Mouse (Mus musculus) limb, embryonic 12.5 days (tissue): ENCODE data around the gene Skp2. TPM values are rescaled to one million over a fixed set of nuclear protein-coding genes. Genes with fewer than 3 reads are reported as not detected.
"Not testable (repeated sequence)": the region's sequence is repeated elsewhere in the genome, so short reads cannot be mapped to it uniquely, and the experiment has no call there.

Experiments
- ATAC-seq: fragments of 200-750 bp; cut with Nextera tagmentation; 2 replicates; pipeline ENCODE4 v1.8.0; 2017; ENCODE audit warnings: low read depth, moderate TSS enrichment; ENCODE audit not compliant: insufficient number of reproducible peaks, insufficient read depth, low FRiP score, low TSS enrichment
- H3K27ac ChIP-seq: fragments of 300-500 bp; sonication (generic); 2 replicates; pipeline ENCODE4 v1.5.1; 2016; ENCODE audit warnings: mild to moderate bottlenecking, moderate library complexity
- H3K27me3 ChIP-seq: fragments of 300-500 bp; sonication (generic); 2 replicates; pipeline ENCODE4 v1.6.1; 2016; ENCODE audit warnings: mild to moderate bottlenecking, moderate library complexity
- H3K36me3 ChIP-seq: fragments of 300-500 bp; sonication (generic); 2 replicates; pipeline ENCODE4 v1.6.1; 2016; ENCODE audit warnings: mild to moderate bottlenecking, moderate library complexity
- H3K4me1 ChIP-seq: fragments of 300-500 bp; sonication (generic); replicated peaks from 2 replicates; pipeline ENCODE4 v1.6.1; 2016
- H3K4me2 ChIP-seq: fragments of 300-500 bp; sonication (generic); 2 replicates; pipeline ENCODE4 v1.6.1; 2016; ENCODE audit warnings: mild to moderate bottlenecking, moderate library complexity
- H3K4me3 ChIP-seq: fragments of 300-500 bp; sonication (generic); replicated peaks from 2 replicates; pipeline ENCODE4 v1.5.1; 2016; ENCODE audit warnings: mild to moderate bottlenecking
- H3K9ac ChIP-seq: fragments of 300-500 bp; sonication (generic); replicated peaks from 2 replicates; pipeline ENCODE4 v1.6.1; 2016; ENCODE audit warnings: mild to moderate bottlenecking, moderate library complexity
- H3K9me3 ChIP-seq: fragments of 300-500 bp; sonication (generic); 2 replicates; pipeline ENCODE4 v1.6.1; 2016; ENCODE audit warnings: mild to moderate bottlenecking, moderate library complexity
- WGBS: fragments of 180-500 bp; shearing (Covaris S2); methylation state at CpG from one replicate; pipeline ENCODE4 v1.1.7; 2016; 5-methylcytosine and 5-hydroxymethylcytosine counted together
- polyA plus RNA-seq: library from polyadenylated mRNA; unstranded; fragments of >200 nt; fragmentation: Nextera tagmentation; extraction: Ambion mirVana; gene quantifications from 2 replicates; pipeline ENCODE4 v1.2.1, GENCODE M21; 2016

Gene Skp2
- polyA plus RNA-seq: 139 and 140 TPM in 2 replicates

DNA sequence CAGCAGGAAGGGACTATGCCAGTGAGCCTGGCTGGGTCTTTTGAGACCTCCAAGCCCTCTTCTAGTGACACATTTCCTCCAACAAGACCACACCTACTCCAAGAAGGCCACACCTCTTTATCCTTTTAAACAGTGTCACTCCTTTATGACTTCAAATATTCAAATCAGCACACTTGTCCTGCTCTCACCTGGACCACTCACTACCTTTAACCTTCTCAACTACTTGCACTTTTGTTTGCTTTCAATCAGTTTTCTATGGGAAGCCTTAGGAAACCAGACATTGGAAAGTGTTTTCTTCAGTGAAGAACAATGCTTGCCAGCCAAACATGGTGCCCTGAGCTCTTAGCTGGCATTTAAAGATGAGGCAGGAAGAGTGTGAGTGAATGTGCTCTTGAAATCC lies at the start of gene Skp2:
Gene Skp2, minus strand, starts transcription at position 101 of the 400 bp plus-strand sequence.
- H3K4me3 ChIP-seq: no peak within 1 kb of the TSS
- no peak within 1 kb of the TSS for H3K27ac ChIP-seq
- no peak within 1 kb of the TSS for H3K4me2 ChIP-seq
- no peaks in the 10 kb centered on the region for H3K9me3 ChIP-seq
- H3K9ac ChIP-seq: no peak within 1 kb of the TSS
- H3K36me3 ChIP-seq: peaks cover 51% of the 10 kb centered on the region
- no peak for ATAC-seq
- H3K27me3 ChIP-seq: no peaks in the 10 kb centered on the region
- no peaks in the 10 kb centered on the region for H3K4me1 ChIP-seq

DNA sequence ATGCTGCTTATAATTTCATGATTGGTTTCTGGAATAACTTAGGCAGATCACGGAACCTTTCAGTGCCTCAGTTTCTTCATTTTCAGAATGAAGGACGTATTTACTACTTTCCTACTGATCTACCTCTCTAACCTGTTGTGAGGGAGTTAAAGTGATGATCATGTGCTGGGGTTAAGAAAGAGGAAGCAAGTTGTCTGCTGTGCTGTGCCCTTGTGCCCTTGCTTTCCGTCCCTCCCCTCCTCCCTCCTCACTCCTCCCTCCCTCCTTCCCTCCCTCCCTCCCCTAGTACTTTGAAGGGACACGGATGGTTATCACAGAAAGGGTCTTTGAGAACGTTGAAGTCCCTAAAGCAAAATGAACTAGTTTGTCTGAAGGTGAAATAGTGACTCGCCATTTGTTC lies 43.2 kb upstream of the Skp2 start:
- no peak overlapping the region for H3K9ac ChIP-seq
- H3K27ac ChIP-seq: no peak overlapping the region
- no peaks in the 10 kb centered on the region for H3K9me3 ChIP-seq
- no peak overlapping the region for H3K4me2 ChIP-seq
- peaks cover 20% of the 10 kb centered on the region for H3K36me3 ChIP-seq
- ATAC-seq: no peak
- no peaks in the 10 kb centered on the region for H3K27me3 ChIP-seq
- no peak overlapping the region for H3K4me3 ChIP-seq
- WGBS: 64% methylated on average over 6 of the region's 6 CpGs
- no peaks in the 10 kb centered on the region for H3K4me1 ChIP-seq

DNA sequence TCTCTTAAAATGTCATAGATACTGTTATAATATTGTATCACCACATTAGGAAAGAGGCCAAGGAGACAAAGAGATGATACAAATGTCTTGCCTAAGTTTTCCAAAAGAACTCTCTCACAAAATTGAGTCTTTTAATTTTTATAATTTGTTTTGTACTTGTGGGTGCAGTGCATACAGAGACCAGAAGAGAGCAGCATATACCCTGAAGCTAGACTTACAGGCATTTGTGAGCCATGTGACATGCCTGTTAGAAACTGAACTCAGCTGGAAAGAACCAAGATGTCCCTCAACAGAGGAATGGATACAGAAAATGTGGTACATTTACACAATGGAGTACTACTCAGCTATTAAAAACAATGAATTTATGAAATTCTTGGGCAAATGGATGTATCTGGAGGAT lies 37.5 kb upstream of the Skp2 start:
- H3K27me3 ChIP-seq, H3K4me1 ChIP-seq, H3K9me3 ChIP-seq, H3K9ac ChIP-seq, H3K4me2 ChIP-seq, H3K27ac ChIP-seq, H3K4me3 ChIP-seq, ATAC-seq: not testable (repeated sequence)
- H3K36me3 ChIP-seq: peaks cover 55% of the 10 kb centered on the region

DNA sequence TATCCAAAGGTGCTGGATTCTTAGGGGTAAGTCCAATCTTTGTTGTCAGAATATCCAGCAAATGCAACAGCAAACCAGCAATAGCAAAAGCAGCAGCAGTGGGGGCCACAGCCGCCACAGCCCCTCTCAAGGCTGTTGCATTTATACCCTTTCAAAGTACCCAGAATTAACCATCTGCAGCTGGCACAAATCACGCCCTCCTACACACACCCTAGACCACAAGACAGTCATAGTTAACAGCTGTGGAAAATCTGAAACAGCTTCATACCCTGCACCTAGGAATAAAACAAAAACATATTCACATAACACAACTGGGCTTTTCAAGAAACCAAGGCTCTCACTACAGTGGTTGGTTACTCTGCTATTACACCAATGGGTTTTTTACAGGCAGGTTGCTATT lies 34.6 kb upstream of the Skp2 start:
- no peaks in the 10 kb centered on the region for H3K27me3 ChIP-seq
- H3K4me2 ChIP-seq: no peak overlapping the region
- WGBS: 74% methylated on average over 2 of the region's 2 CpGs
- H3K27ac ChIP-seq: no peak overlapping the region
- peaks cover 55% of the 10 kb centered on the region for H3K36me3 ChIP-seq
- no peak for ATAC-seq
- no peaks in the 10 kb centered on the region for H3K4me1 ChIP-seq
- H3K9me3 ChIP-seq: no peaks in the 10 kb centered on the region
- no peak overlapping the region for H3K4me3 ChIP-seq
- H3K9ac ChIP-seq: no peak overlapping the region

DNA sequence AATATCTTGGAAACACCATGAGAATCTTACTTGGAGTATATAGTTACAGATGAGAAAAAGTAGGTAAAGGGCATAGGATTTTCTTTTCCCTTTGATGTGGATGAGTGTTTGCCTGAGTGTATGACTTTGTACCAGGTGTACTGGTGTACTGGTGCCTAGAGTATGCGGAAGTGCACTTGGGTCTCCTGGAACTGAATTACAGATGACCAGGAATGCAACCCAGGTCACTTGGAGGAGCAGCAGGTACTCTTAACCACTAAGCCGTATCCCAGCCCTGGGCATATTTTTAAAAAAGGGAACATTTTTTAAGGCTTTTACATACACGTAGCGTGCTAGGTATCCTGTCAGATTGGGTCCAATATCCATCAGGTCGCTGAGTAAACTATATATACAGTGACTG lies 28.8 kb upstream of the Skp2 start:
- Histone ChIP-seq H3K27me3 (no peaks in the 10 kb centered on the region), H3K9ac (no peak overlapping the region), H3K9me3 (no peaks in the 10 kb centered on the region), H3K4me1 (no peaks in the 10 kb centered on the region), H3K4me2 (no peak overlapping the region), H3K4me3 (no peak overlapping the region), H3K36me3 (peaks cover 46% of the 10 kb centered on the region), H3K27ac (no peak overlapping the region)
- 93% methylated on average over 5 of the region's 5 CpGs for WGBS
- no peak for ATAC-seq

DNA sequence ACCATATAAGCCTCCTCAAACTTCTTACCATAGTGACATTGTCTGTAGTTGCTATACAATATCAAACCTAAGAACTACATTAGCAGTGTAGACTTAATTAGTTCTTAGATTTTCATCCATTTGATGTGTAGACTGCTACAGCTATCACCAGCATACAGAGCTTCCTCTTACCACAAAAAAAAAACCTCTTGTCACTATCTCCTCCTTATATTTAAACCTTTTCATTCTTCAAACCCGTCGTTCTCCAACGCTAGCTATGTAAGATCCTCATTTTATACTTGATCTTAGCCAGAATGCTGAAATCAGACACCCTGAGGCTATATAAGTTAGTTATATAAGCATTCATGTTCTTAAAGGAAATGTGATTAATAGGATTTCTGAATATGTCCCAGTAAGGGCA lies 21.8 kb upstream of the Skp2 start:
- 90% methylated on average over 3 of the region's 3 CpGs for WGBS
- Histone ChIP-seq H3K4me1 (no peaks in the 10 kb centered on the region), H3K4me2 (no peak overlapping the region), H3K27me3 (no peaks in the 10 kb centered on the region), H3K4me3 (no peak overlapping the region), H3K27ac (no peak overlapping the region), H3K9me3 (no peaks in the 10 kb centered on the region), H3K9ac (no peak overlapping the region), H3K36me3 (peaks cover 37% of the 10 kb centered on the region)
- ATAC-seq: no peak

DNA sequence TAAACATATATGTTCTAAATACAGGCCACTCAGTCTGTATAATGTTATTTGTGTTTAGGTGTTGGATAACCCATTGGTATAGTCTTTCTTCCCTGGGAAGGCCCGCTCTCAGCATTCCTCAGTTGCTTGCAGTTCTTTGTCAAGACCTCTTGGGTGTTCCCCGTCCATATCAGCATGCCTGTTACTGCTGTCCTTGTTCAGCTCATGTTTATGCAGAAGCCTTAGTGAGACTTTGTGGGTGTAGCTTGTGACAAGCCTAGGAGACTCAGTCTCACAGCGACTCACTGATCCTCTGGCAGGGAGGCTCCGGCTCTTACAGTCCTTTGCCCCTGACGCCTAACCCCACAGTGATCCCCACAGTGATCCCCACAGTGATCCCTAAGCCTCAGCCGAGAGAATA lies 8.9 kb upstream of the Skp2 start:
- H3K36me3 ChIP-seq: peaks cover 35% of the 10 kb centered on the region
- no peaks in the 10 kb centered on the region for H3K27me3 ChIP-seq
- no peak overlapping the region for H3K9ac ChIP-seq
- H3K4me1 ChIP-seq: no peaks in the 10 kb centered on the region
- 76% methylated on average over 6 of the region's 6 CpGs for WGBS
- no peak overlapping the region for H3K27ac ChIP-seq
- ATAC-seq: 0 out of 2 replicates have a peak, but pooled peaks have one; percentile 31
- H3K4me3 ChIP-seq: no peak overlapping the region
- H3K9me3 ChIP-seq: no peaks in the 10 kb centered on the region
- H3K4me2 ChIP-seq: no peak overlapping the region

DNA sequence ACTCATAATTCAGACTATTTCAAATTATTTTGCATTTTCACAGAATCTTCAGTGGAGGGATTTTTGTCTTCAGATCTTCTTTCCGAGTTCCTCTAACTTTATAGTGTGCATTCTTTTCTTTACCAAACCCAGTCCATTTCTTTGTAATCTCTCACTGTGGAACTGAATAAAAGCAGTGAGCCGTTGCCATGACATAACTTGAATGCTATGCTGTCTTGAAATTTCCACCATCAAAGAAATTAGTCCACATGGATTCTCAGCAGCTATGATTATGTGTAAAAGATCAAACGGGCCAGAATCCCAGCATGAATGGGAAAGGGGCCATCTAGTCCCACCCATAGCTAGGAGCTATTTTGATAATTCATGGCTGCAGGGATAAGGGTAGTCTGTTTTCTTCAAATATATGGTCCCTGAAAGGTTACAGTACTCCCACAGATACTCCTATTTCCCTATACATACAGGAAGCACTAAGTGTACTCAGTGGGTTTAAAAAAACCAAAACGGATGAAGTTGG lies 7.4 kb upstream of the Skp2 start:
- no peak overlapping the region for H3K9ac ChIP-seq
- WGBS: 83% methylated on average over 4 of the region's 4 CpGs
- H3K4me3 ChIP-seq: no peak overlapping the region
- no peaks in the 10 kb centered on the region for H3K9me3 ChIP-seq
- peaks cover 31% of the 10 kb centered on the region for H3K36me3 ChIP-seq
- no peaks in the 10 kb centered on the region for H3K4me1 ChIP-seq
- no peak overlapping the region for H3K27ac ChIP-seq
- H3K4me2 ChIP-seq: no peak overlapping the region
- no peak for ATAC-seq
- no peaks in the 10 kb centered on the region for H3K27me3 ChIP-seq

DNA sequence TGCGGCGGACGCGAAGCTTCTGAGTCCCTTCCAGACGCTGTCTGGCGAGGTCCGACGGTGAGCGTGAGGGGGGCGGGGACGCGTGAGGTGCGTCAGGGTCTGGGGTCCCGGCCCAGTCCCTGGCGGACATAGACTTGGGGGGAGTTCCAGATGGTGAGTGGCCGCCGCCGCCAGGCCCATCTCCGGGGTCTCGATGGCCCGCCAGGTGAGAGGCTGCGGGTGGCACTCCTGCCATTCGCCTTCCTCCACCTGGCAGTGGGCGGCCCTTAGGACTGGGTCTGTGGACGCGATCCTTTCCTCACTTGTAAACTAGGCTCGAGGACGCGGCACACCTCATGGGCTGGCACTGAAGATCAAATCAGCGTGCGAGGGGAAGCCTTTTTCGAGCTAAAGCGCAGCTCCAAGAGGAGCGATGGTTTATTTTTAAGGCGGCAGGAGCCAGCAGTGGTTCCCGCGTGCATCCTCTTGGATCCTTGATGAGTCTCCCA lies 14.5 kb downstream of the Skp2 start:
- Histone ChIP-seq H3K36me3 (peaks cover 34% of the 10 kb centered on the region), H3K9ac (peak overlapping the region; percentile 78), H3K4me3 (peak overlapping the region; percentile 78), H3K9me3 (no peaks in the 10 kb centered on the region), H3K27ac (peak overlapping the region; percentile 83), H3K27me3 (no peaks in the 10 kb centered on the region), H3K4me1 (peaks cover 15% of the 10 kb centered on the region), H3K4me2 (peak overlapping the region; percentile 76)
- WGBS: 0% methylated on average over 36 of the region's 37 CpGs
- ATAC-seq: peak; percentile 88

DNA sequence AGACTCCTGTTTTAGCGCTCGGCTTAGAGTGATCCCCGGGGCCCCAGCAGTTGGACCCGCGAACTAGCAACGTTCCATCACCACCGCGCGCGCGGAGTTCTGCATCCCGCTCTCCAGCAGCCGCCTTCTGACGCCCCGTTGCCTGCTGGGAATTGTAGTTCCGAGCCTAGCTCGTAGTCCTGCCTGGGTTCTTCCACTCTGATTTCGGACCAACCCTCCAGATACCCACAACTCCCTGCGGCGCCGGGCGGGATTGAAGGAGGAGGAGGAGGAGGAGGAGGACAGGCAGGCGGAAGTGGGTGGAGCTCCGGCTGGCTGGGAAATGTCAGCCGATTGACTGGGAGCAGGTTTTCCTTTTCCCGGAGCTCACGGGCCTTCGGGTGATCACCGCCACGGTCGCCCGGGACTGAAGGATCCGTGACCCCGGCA lies 15.0 kb downstream of the Skp2 start, which contains the start of gene Lmbrd2:
Gene Lmbrd2, plus strand, starts transcription at position 299 of the 429 bp plus-strand sequence.
- Histone ChIP-seq H3K4me1 (peaks cover 16% of the 10 kb centered on the region), H3K36me3 (peaks cover 37% of the 10 kb centered on the region), H3K9me3 (no peaks in the 10 kb centered on the region), H3K27me3 (no peaks in the 10 kb centered on the region), H3K4me2 (peak within 1 kb of the TSS; percentile 76), H3K4me3 (peak within 1 kb of the TSS; percentile 78), H3K27ac (peak within 1 kb of the TSS; percentile 83), H3K9ac (peak within 1 kb of the TSS; percentile 78)
- whole genome bisulfite sequencing: under 1% methylated on average over 34 of the region's 34 CpGs
- ATAC-seq: peak; percentile 98

DNA sequence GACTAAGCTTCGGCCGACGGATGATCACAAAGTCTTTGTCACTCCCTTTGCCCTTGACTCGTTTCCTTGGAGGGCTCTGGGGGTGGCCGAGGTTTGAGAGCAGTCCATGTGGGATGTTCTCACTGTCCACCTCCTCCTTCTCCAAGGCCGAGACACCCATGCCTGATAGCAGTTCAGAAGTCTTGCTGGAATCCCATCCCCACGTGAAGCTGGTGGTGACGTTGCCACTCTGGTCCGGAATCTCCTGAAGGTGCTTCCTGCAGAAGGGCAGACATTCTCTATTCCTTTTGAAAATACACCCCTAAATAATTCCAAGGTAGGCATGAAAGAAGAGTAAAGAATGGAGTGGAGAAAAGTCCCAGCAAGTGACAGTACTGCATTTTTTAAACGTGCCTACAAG lies 15.8 kb downstream of the Skp2 start:
- WGBS: 32% methylated on average over 10 of the region's 10 CpGs
- H3K27ac ChIP-seq: peak overlapping the region; percentile 56; the same call in 1 of the 2 replicates
- H3K27me3 ChIP-seq: no peaks in the 10 kb centered on the region

More for the DNA sequence above, 15.8 kb downstream of the Skp2 start:
- Histone ChIP-seq H3K9me3 (no peaks in the 10 kb centered on the region), H3K9ac (peak overlapping the region; percentile 78), H3K36me3 (peaks cover 38% of the 10 kb centered on the region), H3K4me3 (peak overlapping the region; percentile 78), H3K4me1 (peaks cover 19% of the 10 kb centered on the region), H3K4me2 (peak overlapping the region; percentile 76)
- no peak for ATAC-seq
